Mouse (Mus musculus): Measurements from ENCODE around the gene P3h4. TPM values are rescaled to one million over a fixed set of nuclear protein-coding genes. Genes with fewer than 3 reads are reported as not detected.

Gene P3h4
- polyA plus RNA-seq, 2 experiments: 2.8 TPM

GRCm38 (mm10) chr11:100430052-100430451 lies 15.4 kb upstream of the P3h4 start:
- ATAC-seq (ENCODE audit: insufficient read depth) (no peak), DNase-seq (ENCODE audit: low read depth in 3 of 3, low spot score in 3 of 3) (no peak)
- H3K27me3 ChIP-seq (ENCODE audit: control insufficient read depth, insufficient read depth, low read length): no peaks in the 10 kb centered on the region

GRCm38 (mm10) chr11:100428612-100429199 lies 14.1 kb upstream of the P3h4 start:
- no peak overlapping the region for H3K27ac ChIP-seq
- H3K9me3 ChIP-seq (ENCODE audit: control insufficient read depth, low read length): no peaks in the 10 kb centered on the region
- DNase-seq (ENCODE audit: low read depth in 3 of 3, low spot score in 3 of 3) (no peak), ATAC-seq (ENCODE audit: insufficient read depth) (no peak)
- H3K4me3 ChIP-seq (ENCODE audit: insufficient read depth in 1 of 2, low read depth in 2 of 2, low read length in 2 of 2): no peak overlapping the region
- H3K4me1 ChIP-seq (replicated peaks; ENCODE audit: control insufficient read depth in 2 of 2, insufficient read depth in 2 of 2, low read length in 1 of 2): peaks cover 0 to 6% of the 10 kb centered on the region in 2 experiments; a peak in 1 of 4 replicates
- H3K4me2 ChIP-seq (ENCODE audit: low read depth): no peak overlapping the region
- no peaks in the 10 kb centered on the region for H3K36me3 ChIP-seq (replicated peaks; ENCODE audit: control insufficient read depth, insufficient read depth, low read depth)
- H3K27me3 ChIP-seq (ENCODE audit: control insufficient read depth, insufficient read depth, low read length): no peaks in the 10 kb centered on the region
- no peak overlapping the region for H3K9ac ChIP-seq (replicated peaks)
- TF ChIP-seq EP300 (IDR thresholded peaks at IDR 0.05; ENCODE audit: low read depth) (no peak), CTCF (IDR thresholded peaks at IDR 0.05; ENCODE audit: low read depth) (no peak)
- 63% methylated on average over 9 of the region's 9 CpGs for WGBS (ENCODE audit: insufficient replicate concordance)

More at GRCm38 (mm10) chr11:100430052-100430451, 15.4 kb upstream of the P3h4 start:
- no peak for TF ChIP-seq EP300 (IDR thresholded peaks at IDR 0.05; ENCODE audit: low read depth)
- no peak for TF ChIP-seq CTCF (IDR thresholded peaks at IDR 0.05; ENCODE audit: low read depth)
- Histone ChIP-seq H3K4me2 (ENCODE audit: low read depth) (no peak overlapping the region), H3K9me3 (ENCODE audit: control insufficient read depth, low read length) (no peaks in the 10 kb centered on the region), H3K4me3 (ENCODE audit: insufficient read depth in 1 of 2, low read depth in 2 of 2, low read length in 2 of 2) (no peak overlapping the region), H3K9ac (replicated peaks) (no peak overlapping the region), H3K36me3 (replicated peaks; ENCODE audit: control insufficient read depth, insufficient read depth, low read depth) (no peaks in the 10 kb centered on the region), H3K4me1 (replicated peaks; ENCODE audit: control insufficient read depth in 2 of 2, insufficient read depth in 2 of 2, low read length in 1 of 2) (peaks cover 0 to 6% of the 10 kb centered on the region in 2 experiments; a peak in 1 of 4 replicates), H3K27ac (no peak overlapping the region)
- WGBS (ENCODE audit: insufficient replicate concordance): 73% methylated on average over 7 of the region's 7 CpGs

GRCm38 (mm10) chr11:100426820-100427219 lies 12.2 kb upstream of the P3h4 start:
- Histone ChIP-seq H3K36me3 (replicated peaks; ENCODE audit: control insufficient read depth, insufficient read depth, low read depth) (no peaks in the 10 kb centered on the region), H3K4me1 (replicated peaks; ENCODE audit: control insufficient read depth in 2 of 2, insufficient read depth in 2 of 2, low read length in 1 of 2) (peaks cover 0 to 6% of the 10 kb centered on the region in 2 experiments; a peak in 1 of 4 replicates), H3K27ac (no peak overlapping the region), H3K4me3 (ENCODE audit: insufficient read depth in 1 of 2, low read depth in 2 of 2, low read length in 2 of 2) (no peak overlapping the region), H3K4me2 (ENCODE audit: low read depth) (no peak overlapping the region), H3K27me3 (ENCODE audit: control insufficient read depth, insufficient read depth, low read length) (no peaks in the 10 kb centered on the region), H3K9ac (replicated peaks) (no peak overlapping the region), H3K9me3 (ENCODE audit: control insufficient read depth, low read length) (no peaks in the 10 kb centered on the region)
- DNase-seq (ENCODE audit: low read depth in 3 of 3, low spot score in 3 of 3) (no peak), ATAC-seq (ENCODE audit: insufficient read depth) (no peak)
- WGBS (ENCODE audit: insufficient replicate concordance): 58% methylated on average over 3 of the region's 3 CpGs
- TF ChIP-seq EP300 (IDR thresholded peaks at IDR 0.05; ENCODE audit: low read depth) (no peak), CTCF (IDR thresholded peaks at IDR 0.05; ENCODE audit: low read depth) (no peak)

- ATAC-seq (ENCODE audit: insufficient read depth) (peak; percentile 62), DNase-seq (ENCODE audit: low read depth in 3 of 3, low spot score in 3 of 3) (peak; percentile 37 to 67 (median 48))
- Histone ChIP-seq H3K4me2 (ENCODE audit: low read depth) (no peak overlapping the region), H3K36me3 (replicated peaks; ENCODE audit: control insufficient read depth, insufficient read depth, low read depth) (no peaks in the 10 kb centered on the region), H3K27me3 (ENCODE audit: control insufficient read depth, insufficient read depth, low read length) (no peaks in the 10 kb centered on the region), H3K9ac (replicated peaks) (no peak overlapping the region), H3K27ac (no peak overlapping the region), H3K4me1 (replicated peaks; ENCODE audit: control insufficient read depth in 2 of 2, insufficient read depth in 2 of 2, low read length in 1 of 2) (peaks cover 0 to 6% of the 10 kb centered on the region in 2 experiments; a peak in 1 of 4 replicates), H3K9me3 (ENCODE audit: control insufficient read depth, low read length) (no peaks in the 10 kb centered on the region), H3K4me3 (ENCODE audit: insufficient read depth in 1 of 2, low read depth in 2 of 2, low read length in 2 of 2) (no peak overlapping the region)
- 24% methylated on average over 7 of the region's 7 CpGs for WGBS (ENCODE audit: insufficient replicate concordance)
- TF ChIP-seq CTCF (IDR thresholded peaks at IDR 0.05; ENCODE audit: low read depth) (peak; percentile 83), EP300 (IDR thresholded peaks at IDR 0.05; ENCODE audit: low read depth) (no peak)
Observed at GRCm38 (mm10) chr11:100425851-100426250, 11.2 kb upstream of the P3h4 start.

GRCm38 (mm10) chr11:100423836-100424235 lies 9.2 kb upstream of the P3h4 start:
- no peak overlapping the region for H3K9ac ChIP-seq (replicated peaks)

More at GRCm38 (mm10) chr11:100423836-100424235, 9.2 kb upstream of the P3h4 start:
- DNase-seq (ENCODE audit: low read depth in 3 of 3, low spot score in 3 of 3): no peak
- Histone ChIP-seq H3K9me3 (ENCODE audit: control insufficient read depth, low read length) (no peaks in the 10 kb centered on the region), H3K36me3 (replicated peaks; ENCODE audit: control insufficient read depth, insufficient read depth, low read depth) (no peaks in the 10 kb centered on the region), H3K27ac (no peak overlapping the region), H3K4me2 (ENCODE audit: low read depth) (no peak overlapping the region), H3K4me3 (ENCODE audit: insufficient read depth in 1 of 2, low read depth in 2 of 2, low read length in 2 of 2) (no peak overlapping the region), H3K4me1 (replicated peaks; ENCODE audit: control insufficient read depth in 2 of 2, insufficient read depth in 2 of 2, low read length in 1 of 2) (peaks cover 0 to 6% of the 10 kb centered on the region in 2 experiments; a peak in 1 of 4 replicates), H3K27me3 (ENCODE audit: control insufficient read depth, insufficient read depth, low read length) (no peaks in the 10 kb centered on the region)
- WGBS (ENCODE audit: insufficient replicate concordance): 71% methylated on average over 7 of the region's 7 CpGs
- no peak for ATAC-seq (ENCODE audit: insufficient read depth)
- TF ChIP-seq EP300 (IDR thresholded peaks at IDR 0.05; ENCODE audit: low read depth): no peak
- TF ChIP-seq CTCF (IDR thresholded peaks at IDR 0.05; ENCODE audit: low read depth): no peak

All from liver, embryonic 14.5 days (tissue).